Mouse (Mus musculus): ENCODE measurements at regions not wholly inside any gene's neighbourhood (a gene's known extent, or its start where the extent isn't known, plus 50 kb on each side); places are given as distances from the start of the nearest gene placed in this dataset.

DNA sequence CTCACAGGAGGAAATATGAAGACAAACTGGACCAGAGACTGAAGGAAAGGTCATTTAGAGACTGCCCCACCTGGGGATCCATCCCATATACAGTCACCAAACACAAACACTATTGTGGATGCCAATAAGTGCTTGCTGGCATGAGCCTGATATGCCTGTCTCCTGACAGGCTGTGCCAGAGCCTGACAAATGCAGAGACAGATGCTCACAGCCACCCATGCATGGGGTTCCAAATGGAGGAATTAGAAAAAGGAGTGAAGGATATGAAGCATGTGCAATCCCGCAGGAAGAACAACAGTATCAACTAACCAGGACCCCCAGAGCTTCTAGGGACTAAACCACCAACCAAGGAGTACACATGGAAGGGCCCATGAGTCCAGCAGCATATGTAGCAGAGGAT is 505.9 kb downstream of the Gm6685 start:
- no peak for ATAC-seq (replicated peaks; ENCODE audit: low FRiP score, poor library complexity, severe bottlenecking)

DNA sequence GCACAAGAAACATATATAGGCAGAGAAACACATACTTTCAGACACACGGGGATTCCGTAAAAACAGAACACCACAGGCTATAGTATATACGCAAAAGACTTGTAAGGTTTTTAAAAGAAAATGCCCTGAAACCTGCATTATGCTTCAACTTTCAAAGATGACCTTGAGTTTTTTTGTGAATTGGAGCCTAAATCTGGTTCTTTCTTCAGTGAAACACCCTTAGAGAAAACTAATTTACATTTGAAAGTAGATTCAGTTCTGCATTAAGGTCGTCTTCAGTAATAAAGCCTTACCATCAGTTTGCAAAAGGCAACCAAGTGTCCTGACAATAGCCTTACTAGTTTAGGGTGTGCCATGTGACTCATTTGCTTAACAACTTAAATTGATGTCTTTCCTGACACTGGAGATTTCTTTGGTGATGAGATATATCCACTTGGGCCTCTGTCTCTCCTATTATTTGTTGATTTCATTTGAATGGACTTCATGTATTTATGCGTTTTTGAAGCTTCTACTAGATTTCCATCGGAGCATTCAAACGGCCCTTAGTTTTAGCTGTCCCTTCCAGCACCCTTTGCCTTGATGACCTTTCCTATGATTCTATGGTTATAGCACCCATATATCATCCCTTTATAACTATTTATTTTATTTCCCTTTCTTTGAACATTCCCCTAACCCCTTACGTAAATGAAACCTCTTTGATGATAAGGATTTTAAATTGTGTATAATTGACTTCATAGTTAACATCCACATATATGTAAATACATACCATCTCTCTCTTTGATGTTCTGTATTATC is 539.6 kb downstream of the Gm6685 start:
- no peak for ATAC-seq (replicated peaks; ENCODE audit: low FRiP score, poor library complexity, severe bottlenecking)

DNA sequence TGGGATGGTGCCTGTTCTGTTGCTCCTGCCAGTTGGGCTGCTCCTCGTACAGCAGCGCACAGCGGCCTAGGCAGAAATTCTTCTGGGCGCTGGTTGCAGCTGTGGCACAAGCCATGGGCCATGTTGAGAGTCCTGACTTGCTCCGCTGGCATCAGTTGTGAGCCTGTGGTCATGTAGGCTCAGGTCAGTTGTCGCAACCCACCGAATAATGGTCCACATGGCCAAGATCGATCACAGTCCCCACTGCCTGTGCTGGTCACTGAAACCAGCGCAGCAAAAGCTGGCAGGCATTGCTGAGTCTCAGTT is 585.8 kb downstream of the Gm6685 start:
- no peak for ATAC-seq (replicated peaks; ENCODE audit: low FRiP score, poor library complexity, severe bottlenecking)

DNA sequence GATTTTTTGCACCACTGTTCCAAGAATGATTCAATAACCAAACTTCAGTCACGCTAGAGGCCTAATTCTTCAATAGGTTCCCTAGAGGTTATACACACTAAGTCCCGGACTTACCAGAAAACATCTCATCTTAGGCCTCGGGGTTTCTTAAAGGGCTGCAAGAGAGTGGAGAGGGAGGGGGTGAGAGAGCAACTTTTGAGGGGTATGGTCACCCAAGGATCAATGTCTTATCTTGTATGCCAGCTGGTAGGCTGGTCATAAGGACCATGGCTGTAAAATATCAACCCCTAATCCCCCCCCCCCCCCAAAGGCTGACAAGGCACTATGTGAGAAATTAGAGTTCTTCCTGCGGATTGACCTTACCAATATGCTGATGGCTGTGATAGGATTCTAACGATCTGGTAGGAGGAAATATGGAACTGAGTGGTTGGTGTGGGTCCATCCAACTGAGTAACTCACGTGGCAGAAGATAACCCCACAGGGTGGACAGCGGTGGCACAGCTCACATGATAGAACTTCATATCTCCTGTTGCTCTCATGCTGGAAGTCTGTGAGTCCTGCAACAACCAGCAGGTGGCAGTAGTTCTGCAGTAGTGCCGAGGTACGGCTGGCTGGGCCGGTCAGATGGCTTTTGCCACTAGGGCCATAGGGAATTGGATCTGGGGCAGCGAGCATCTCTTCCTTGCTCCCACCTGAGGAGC is 586.3 kb downstream of the Gm6685 start:
- ATAC-seq (replicated peaks; ENCODE audit: low FRiP score, poor library complexity, severe bottlenecking), result peak; percentile 30; the same call in 1 of the 2 replicates

DNA sequence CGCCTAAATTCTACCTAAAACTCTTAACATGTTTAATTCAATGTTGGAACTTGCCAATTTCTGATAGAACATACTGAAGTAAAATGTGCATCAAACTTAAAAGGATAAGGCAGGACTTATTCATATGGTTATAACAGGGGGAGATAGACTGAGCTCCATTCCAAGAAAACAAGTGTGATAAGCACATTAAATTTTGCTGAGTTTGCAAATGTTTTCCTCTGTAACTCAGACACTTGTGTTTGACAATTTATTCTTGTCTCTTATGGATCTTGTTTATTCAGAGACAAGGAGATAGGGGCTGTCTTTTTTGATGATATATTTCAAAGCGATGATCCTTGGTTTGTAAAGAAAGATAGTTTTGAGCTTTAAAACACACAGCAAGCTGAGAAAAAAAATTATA is 613.6 kb downstream of the Gm6685 start:
- no peak for ATAC-seq (replicated peaks; ENCODE audit: low FRiP score, poor library complexity, severe bottlenecking)

DNA sequence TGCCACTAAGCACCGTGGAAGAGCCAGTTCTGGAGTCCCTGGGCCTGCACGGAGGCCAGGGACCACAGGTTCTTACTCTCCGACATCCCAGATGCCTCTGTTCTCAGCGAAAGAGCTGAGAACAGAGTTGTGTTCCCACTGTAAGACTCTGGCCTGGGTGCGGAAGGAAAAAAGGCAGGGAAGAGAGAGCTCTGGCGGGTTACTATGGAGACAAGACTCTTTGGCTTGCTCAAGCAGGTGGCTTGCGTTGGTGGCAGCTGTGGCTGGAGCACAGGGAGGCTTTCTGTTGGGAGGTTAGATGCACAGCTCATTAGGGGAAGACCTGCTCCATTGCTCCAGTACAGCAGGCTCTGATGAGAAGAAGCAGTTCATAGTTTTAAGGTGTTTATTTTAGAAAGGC is 618.3 kb downstream of the Gm6685 start:
- ATAC-seq (replicated peaks; ENCODE audit: low FRiP score, poor library complexity, severe bottlenecking), result no peak

DNA sequence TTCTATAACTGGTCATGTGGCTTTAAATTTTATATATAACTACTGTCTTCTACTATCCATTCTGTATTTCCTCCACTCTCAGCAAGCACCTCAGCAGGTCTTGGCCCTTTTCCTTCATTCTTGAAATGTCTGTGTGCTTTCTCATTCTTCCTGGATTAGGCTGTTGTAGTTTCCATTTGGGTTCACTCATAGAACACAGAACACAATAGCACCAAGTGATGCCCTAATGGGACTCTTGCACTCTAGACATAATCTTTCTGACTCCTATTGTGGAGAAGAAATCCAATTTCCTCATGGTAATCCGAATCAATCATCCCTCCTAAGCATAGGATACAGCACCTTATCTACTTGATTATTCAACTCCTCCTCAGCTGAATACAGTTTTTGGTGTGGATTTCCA is 667.2 kb downstream of the Gm6685 start:
- no peak for ATAC-seq (replicated peaks; ENCODE audit: low FRiP score, poor library complexity, severe bottlenecking)
